Mouse (Mus musculus) lung, postnatal 10 days (tissue): ENCODE data around the gene Gmppb.
A peak's percentile ranks its signal among the peaks of the same experiment; 100 is the strongest.

ENCODE experiments used
- DNase-seq: peaks from one replicate; pipeline ENCODE4 v3.0.0; 2021

Gene Gmppb

DNA sequence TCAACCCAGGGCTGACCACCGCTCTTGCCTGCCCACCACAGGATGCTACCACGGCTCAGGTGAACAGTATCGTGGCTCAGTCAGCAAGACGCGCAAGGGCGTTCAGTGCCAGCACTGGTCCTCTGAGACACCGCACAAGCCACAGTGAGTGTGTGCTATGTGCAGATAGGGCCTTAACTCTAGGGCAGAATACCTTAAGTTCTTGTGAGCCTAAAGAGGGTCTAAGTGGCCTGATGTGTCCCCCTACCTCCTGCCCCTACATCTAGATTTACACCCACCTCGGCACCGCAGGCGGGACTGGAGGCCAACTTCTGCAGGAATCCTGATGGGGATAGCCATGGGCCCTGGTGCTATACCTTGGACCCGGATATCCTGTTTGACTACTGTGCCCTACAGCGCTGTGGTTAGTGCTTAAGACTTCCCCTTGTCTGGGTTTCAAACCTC, 34.0 kb downstream of the Gmppb start, which contains the start of gene Rnf123:
Rnf123 (minus strand) TSS at position 359 of the 444 bp plus-strand sequence.
- no peak for DNase-seq

DNA sequence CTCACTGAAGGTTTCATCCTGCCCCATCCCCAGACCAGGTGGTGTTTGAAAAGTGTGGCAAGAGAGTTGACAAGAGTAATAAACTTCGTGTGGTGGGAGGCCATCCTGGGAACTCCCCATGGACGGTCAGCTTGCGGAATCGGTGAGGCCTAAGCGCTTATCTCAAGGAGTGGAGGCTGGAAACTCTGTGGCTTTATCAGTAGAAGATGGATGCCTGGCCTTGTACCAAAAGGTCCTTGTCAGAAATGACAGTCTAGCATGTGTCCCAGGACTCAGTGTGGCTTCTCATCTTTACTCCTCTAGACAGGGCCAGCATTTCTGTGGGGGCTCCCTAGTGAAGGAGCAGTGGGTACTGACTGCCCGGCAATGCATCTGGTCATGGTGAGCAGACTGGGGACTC, 34.5 kb downstream of the Gmppb start:
- no peak for DNase-seq

DNA sequence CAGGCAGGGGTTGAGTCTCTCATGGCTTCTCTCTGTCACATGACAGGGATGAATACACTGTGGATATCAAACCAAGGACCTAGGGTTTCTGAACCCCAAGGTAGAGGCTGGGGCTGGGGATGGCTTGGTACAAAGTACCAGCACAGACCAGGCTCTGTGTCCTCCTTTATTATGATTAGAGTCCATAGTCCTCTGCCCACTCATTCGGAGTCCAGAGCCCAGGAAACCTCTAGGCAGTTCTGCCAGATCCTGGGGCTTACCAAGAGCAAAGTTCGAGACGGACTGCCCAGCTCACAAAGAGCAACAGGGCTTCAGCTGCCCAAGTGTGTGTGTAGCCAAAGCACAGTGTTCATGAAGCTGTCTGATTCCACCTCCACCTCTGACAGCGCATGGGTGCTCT, 36.2 kb downstream of the Gmppb start:
- DNase-seq: no peak

DNA sequence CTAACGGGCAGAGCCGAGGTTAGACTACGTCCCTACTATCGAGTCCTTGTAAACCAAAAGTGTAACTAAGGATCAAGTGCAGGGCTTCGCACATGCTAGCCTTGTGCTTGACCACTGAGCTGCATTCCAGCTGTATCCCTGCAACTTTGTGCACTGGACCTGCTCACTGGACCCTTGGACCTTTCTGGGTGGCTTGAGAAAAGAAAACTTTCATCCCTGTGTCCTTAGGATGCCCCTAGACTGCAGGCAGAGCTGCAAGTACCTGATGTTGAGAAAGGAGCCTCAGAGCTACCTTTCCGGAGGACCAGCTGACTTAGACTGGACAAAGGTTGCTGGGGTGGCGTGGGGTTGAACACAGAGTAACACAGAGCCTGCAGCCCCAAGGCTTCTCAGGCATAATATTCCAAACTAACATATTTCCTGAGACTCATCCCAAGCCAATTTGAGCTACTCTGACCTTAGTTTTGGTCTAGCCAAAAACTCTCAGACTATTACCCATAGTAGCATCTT, 41.6 kb downstream of the Gmppb start:
- no peak for DNase-seq

DNA sequence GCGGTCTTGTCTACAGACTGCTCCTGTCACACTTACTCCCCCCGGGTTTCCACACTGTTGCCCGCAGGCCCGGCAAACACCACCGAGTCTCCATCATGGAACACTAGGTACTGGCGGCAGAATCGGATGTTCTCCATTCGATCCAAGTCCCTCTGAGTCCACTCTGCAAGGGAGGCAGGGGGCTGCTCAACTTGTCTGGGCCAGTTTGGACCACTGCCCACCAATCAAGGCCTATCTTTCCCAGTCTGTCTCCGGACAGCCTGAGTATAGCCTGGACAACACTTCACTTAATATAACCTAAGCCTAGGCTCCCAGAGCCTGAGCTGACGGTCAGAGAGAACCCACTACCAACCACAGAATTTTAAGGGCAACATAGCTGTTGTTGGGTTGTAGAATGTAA, 44.5 kb downstream of the Gmppb start:
- DNase-seq: no peak

DNA sequence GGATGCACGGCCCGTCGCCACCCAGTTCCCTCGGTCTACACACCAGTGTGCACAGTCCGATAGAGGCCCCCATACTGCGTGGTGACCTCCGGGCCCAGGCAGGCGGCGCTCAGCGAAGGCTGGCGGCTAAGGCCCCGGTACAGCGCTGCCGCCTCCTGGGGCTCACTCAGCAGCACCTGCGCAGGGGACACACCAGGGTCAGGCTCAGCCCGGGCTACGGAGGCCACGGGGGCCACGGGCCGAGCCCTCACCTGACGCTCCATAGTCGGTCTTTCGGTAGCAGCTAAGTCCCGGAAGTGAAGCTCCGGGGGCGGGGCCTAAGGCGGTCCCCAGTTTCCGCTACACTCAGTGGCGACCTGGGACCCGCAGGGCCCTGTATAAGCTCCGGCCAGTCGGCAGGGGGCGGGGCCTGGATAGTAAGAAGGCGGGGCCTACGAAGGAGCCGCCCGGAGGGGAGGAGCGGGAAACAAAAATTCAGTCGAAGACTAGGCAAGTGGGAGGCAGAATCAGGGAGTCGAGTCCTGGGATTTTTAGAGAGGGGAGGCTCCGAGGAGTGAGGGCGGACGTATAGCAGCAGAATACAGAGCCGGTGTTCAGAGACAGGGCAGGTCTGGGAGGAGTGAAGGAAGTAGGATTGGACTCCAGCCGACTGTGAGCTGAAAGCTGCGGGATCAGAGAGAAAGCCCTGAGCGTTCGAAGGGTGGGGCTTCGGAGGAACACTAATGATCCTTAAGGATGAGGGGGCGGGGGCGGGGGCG, 45.3 kb downstream of the Gmppb start, which contains the start of gene Apeh:
Apeh (minus strand) TSS at position 423 of the 758 bp plus-strand sequence.
- peak; percentile 98 for DNase-seq

DNA sequence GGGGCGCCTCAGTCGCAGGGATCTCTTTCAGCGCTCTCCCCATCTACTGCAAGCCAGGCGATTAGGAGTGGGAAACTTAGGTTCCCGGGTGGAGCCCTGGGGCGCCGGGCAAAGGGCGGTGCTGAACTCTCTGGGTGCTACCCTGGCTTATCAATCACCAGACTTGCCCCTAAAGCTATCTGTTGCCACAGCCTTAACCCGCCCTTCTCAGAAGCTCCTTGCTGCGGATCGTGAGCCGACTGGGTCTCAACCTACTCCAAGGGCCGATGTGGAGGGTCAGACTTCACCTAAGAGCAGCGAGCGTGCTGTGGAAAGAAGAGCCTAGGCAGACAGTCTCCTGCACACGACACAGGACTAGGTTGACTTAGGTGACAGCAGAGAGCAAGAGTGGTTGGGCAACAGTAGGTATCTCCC, 46.0 kb downstream of the Gmppb start:
- no peak for DNase-seq

DNA sequence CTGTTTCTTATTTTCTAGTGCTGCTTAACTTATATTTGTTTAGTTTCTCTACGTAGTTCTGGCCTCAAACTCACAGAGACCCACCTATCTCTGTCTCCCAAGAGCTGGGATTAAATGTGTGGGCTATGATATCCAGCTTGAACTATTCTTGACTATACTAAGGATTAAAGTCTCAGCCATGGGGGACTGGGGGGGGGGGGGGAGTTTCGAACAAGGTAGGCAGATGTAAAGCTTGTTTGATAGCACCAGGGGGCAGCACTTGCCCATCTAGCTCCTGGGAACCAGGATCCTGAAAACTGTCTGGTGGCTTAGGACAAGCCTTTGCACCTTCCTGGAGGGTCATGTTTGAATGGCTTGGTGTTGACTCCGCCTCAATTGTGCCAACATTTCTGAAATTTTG, 46.5 kb downstream of the Gmppb start:
- DNase-seq: peak; percentile 74

DNA sequence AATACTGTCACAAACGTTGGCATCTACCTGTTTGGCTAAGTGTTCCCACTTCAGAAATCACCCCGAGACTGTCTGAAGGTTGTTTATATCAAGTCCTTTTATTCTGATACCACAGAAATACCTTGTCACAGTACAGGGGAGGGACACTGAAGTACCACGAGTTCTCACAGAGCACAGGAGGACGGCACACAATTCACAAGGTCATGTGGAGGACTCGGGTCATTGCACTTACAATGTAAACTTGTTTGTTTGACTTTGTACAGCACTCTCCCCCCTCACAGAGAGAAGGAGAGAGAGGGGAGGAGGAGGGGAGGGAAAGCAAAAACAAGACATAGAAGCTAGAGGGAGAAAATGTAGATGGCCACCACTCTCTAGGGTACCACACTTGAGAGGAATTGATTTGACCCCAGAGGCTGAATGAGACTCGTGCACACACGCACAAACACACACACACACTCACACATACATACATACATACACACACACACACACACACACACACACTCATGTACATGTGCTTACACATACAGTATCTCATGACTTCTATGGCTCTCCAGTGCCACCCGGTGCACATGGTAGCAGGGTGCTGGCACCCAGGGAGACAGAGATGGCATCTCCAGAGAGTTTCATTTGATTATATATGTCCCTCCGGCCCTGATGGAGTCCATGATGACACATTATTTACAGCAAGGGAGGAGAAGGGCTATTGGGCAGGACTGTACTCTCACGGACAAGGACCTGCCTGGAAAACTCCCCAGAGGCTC, 47.1 kb downstream of the Gmppb start:
- DNase-seq: no peak

DNA sequence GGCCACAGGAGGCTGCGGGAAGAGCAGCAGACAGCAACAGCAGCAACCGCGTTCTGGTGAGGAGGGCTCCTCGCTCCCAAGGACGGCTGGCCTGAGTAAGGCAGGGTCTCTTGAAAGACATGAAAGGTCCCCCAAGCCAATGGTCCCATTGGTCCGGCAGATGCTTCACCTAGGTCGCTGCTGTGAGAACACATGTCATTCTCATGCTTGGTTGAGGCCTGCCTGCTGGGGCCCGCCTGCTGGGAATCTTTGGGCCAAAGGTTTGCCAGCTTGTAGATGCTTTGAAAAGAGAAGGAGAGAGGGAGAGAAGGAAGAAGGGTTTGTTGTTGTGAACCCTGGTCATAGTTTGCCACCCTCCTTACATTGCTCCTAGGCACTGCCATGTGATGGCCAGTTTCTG, 50.6 kb downstream of the Gmppb start:
- no peak for DNase-seq
